Mouse (Mus musculus) CD4-positive helper T cell, adult 2 months (primary cell): ENCODE data around the gene Kcnip2.

Experiments
- DNase-seq: peaks from one replicate; pipeline ENCODE4 v3.0.0-alpha.2; 2012; ENCODE audit warnings: low read depth, missing footprints, low spot score

Gene Kcnip2

DNA sequence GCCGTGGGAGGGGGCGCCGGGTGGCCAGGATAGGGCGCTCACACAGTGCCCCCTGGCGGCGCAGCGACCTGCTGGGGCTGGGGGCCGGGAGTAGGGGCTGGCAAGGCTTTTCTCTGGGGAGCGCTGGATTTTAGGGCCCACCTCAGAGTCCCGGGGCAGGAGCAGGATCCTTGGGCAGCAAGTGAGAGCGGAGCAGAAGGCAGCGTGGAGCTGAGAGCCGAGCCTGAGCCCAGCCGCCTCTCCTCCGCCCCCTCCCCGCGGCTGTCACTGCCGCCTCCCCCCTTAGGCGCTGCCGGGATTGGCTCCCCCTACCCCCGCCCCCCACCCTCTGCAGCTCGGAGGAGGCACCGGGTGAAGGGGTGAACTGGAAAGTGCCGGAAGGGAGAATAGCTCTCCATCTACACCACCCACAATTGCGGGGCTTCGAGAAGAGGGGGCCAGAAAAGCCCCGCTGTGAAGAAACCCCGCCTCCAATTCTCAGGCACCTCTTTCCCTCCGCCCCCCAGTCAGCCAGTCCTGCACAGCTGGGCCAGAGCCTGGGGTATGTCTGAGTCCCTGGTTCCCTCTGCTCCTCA, at the start of gene Kcnip2:
TSS of gene Kcnip2 (minus strand) at position 231 of the 575 bp plus-strand sequence.
- DNase-seq: peak; percentile 37

DNA sequence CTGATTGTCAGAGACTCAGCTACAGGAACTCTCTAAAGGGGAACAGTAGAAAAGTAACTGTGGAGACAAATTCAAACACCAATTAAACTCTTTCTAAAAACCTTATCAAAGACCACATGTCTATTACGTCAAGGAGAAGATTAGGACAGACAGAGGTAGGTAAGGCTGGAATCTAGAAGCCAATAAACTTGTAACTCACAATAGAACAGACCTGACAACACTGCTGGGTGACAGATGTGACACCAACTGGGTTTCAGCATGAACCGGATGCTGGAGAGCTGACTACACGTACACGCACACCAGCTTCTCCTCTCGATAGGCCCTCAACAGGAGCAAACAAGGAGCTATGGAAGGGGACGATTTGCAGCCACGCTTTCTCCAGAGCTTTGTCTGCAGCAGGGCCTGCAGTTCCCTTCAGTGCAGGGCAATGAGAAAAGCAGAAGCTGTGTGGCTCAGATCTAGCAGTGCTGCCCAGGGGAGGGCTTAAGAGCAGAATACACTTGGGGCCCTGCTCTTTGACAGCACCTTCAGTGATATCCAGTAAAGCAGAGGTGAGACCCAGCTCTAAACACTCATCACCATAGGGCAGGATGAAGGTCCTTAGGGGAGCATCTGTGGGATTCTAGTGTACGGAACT, 39.5 kb upstream of the Kcnip2 start:
- no peak for DNase-seq

DNA sequence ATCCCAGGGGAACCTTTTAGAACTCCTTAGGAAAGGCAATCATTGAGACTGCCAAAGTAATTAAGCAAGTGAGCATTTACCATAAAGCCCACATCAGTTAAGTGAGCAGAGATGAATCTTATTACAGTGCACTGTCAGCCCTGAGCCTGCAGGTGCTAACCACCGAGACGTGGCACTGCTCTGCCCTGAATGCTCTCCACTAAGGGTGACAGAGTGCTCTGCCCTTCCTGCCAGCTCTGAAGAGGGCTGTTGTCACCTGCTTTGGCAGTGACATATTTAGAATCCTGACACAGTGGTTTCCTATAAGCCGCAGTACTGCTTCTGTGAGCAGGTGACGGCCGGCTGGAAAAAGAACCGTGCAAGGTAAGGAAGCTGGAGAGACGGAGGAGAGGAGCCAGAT, 38.7 kb upstream of the Kcnip2 start:
- DNase-seq: peak; percentile 16

DNA sequence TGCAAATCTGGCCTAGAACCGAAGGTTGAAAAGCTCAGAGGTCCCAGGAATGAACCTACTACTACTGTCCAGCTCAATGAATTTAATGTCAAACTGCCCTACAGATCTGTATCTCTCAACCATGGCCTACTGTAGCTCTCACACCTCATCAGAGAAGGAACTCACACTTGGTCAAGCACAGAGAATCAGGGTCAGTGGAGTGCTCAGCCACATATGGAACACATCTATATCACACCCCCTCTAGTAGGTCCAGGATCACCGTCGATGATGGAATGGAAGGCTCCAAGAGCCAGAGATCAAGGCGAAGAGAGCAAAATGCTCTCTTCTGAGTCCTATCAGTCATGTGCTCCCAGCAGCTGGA, 31.9 kb upstream of the Kcnip2 start:
- no peak for DNase-seq

DNA sequence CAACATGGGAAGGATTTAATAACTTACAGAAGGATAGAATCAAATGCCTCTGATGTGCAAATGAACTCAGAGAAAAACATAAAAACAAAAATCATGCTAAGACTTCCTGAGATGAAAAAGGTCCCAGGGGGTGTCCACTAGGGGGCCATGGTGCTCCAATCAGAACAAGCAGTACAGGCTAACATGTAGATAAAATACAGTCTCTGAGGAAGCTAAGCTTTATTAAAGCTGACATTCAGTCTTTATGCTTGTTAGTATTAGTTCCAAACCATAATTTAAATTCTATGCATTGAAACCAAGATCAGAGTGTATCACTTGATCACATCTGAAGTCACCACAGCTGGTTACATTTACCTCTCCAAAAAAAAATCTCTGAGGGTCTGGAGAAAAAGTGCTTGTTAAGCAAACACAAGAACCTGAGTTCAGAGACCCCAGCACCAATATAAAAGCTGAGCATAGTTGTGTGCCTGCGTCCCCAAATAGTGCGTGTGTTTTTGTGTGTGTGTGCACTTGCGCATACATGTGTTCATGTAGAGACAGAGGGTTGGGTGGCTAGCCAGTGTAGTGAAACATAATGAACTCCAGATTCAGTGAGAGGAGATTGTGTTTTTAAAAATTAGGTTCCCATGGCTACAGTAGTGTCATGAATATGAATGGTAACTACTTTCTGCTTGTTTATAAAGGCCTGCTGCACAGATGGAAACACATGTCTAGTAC, 31.3 kb upstream of the Kcnip2 start:
- peak; percentile 44 for DNase-seq

DNA sequence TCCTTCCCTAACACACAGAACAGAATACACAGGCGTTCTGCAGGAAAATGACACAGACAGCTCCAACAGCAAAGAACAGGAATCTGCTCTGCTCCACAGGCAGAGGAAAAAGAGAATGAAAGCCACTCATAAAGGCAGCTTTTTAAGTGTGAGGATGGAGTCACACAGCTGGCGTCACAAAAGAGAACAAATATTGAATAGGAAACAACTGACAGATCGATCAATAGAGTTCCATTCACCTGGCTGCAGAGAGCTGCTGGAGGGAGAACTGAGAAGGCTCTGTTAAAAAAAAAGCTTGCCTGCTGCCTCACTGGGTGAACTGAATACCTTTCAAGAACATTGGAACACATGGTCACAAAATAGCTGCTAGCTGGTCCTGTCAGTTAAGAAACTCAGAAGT, 28.3 kb upstream of the Kcnip2 start:
- no peak for DNase-seq

DNA sequence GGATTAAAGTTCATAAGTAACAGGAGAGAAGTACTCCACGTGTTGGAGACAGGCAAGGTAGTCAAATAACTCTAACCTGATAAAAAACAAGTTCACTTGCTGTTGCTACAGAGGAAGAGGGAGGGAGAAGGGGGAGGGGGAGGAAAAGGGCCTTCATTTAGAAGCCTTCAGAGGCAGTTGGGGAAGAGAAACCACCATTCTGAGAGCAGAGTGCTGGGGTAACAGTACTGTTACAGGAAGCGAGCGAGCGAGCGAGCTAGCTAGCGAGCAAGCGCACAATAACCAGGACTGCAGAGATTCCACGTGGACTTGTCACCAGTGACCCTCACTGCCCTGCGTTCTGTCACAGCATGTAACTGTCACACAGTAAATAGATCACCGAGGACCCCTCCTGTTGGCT, 27.6 kb upstream of the Kcnip2 start:
- peak; percentile 82 for DNase-seq

DNA sequence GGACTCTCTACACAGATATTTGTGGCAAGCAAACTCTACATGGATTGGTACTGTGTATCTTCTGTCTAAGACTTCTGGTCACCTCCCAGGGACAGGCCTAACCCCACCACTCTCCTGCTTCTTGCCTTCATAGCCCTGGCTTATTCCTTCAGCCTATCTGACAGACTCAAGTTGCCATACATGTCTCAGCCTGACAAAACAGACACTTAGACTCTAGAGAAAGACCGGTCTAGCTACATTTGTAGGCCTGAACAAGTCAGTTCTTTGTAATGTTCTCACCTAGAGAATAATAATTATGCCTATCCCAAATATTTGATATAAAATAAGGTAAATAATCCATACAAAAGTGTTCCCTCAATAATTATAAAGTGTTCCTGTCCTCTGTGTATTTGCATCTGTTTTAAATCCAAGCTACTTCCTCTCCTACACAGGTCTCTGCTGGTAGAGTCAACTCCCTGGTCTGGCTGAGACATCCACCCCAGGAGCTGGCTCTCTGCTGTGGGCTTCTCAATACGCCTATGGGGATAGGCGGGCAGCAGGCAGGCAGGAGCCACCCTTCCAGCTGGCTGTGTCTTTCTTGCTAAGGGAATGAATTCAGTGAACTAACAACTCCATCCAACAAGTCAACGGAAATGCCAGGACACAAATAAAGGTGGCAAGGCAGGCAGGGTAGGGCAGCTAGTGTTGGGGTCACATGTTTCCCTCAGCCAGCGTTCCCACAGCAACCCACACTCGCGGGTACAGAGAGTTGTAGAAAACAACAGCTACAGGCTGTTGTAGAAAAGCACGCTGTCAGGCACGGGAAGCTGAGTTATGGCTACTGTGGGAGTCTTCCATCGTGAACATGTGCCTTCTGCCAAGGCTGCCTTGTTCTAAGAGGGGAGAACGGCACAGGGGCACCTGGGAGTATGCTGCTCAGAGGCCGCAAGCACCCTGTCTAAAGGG, 21.5 kb upstream of the Kcnip2 start:
- DNase-seq: no peak

DNA sequence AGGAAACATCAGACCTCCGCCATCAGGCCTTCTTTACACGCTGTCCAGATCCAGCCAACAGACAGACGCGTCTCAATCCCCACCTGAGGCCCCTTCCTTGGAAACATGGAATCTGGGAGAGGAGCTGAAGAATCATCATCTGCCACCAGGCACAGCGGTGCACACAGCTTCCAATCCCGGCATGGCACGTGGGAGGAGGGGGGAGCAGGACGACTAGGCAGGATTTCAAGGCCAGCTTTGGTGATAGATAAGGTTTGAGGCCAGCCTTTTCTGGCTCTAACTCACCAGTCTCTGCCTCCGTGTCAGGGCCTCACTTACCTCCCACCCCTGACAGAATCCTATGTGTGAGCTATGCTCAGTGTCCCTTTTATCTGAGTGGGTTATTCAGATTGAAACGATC, 19.6 kb upstream of the Kcnip2 start:
- DNase-seq: no peak

DNA sequence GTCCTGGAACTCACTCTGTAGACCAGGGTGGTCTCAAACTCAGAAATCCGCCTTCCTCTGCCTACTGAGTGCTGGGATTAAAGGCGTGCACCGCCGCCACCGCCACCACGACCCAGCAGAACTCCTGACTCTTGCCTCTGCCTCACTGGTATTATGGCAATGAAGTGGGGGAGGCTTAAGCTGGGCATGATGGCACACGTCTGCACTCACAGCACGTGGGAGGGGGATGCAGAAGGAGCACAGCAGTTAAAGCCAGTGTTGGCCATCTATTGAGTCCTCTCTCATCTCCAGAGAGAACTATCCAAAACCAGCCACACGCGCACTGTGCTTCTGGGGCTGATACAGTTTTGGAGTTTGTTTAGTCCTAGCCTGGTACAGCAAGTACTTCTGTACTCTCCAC, 17.8 kb upstream of the Kcnip2 start:
- DNase-seq: no peak

DNA sequence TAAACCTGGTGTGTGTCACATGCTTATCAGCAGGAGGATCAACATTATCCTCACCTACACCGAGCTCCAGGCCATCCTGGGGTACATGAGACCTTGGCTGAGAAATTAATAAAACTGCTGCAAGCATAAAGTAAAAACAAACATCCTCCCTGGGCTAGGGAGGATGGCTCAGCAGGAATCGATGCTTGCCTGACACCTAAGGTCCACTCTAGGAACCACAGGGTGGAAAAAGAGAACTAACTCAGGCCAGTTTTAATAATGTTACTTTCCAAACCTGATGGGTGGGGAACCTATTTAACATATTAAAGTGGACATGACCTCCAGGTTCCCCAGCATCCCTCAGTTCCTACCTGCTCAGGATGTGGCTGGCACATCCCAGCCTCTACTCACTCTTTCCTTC, 14.8 kb upstream of the Kcnip2 start:
- no peak for DNase-seq

DNA sequence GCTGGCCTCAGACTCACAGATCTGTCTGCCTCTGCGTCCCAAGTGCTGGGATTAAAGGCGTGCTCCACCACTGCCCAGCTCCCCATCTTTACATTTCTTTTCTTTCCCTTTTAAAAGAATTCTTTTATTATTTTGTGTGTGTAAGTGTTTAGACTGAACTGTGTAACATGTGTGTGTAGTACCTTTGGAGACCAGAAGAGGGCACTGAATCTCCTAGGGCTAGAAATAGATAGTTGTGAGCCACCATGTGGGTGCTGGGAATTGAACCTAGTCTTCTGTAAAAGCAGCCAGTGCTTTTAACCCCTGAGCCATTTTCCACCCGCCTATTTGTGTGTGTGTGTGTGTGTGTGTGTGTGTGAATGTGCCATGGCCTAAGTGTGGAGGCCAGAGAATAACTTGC, 11.9 kb upstream of the Kcnip2 start:
- DNase-seq: no peak

DNA sequence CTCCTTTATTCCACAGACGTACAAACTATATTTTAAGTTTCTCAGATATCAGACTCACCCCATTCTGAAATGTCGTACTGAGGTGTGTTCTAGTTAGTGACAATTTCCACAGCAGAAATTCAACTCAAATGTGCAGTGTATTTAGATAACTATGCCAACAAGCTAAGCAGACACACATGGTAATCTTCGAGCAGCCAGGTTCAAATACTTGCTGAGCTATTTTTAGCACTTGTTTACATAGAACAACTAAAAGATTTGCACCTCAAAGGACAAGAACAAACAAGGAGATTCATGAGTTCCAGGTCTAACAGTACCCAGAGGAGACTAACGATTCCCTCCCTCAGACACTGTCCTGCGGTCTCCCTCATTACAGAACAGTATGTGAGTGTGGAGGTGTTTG, 11.3 kb upstream of the Kcnip2 start:
- no peak for DNase-seq

DNA sequence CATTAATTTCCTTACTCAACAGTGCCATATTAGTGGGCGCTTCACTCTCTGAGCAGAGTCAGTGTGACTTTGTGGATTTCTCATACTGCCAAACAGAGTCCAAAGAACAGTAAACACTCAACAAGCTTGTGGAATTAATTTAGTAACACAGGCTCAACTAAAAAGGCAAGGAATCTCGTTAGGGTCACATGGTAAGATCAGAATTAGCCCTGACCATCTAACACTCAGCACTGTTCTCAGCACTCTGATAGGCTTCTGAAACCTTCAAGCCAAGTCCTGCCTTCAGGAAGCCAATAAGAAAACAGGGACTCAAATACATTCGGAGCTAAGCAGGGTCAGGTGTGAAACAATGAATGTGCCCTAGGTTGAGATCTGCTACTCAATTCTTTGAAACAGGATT, 10.3 kb upstream of the Kcnip2 start:
- DNase-seq: no peak

DNA sequence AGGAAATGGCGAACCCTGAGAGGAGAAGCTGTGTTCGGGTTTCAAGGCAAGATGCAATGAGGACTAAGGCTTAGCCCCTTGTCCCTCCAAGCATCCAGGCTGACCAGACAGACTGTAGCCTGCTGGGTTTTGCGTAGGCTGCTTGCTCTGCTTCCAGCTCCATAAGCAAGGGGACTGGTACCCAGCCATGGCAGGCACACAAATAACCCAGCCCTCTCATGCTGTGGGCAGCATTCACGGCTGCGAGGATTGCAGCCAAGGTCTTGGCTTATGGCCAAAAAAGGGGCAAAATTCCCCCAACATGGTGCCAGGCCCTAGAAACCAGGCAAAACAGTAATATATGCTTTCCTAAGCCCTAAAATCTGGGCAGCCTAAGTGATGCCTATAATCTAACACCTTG, 6.0 kb upstream of the Kcnip2 start:
- DNase-seq: no peak

DNA sequence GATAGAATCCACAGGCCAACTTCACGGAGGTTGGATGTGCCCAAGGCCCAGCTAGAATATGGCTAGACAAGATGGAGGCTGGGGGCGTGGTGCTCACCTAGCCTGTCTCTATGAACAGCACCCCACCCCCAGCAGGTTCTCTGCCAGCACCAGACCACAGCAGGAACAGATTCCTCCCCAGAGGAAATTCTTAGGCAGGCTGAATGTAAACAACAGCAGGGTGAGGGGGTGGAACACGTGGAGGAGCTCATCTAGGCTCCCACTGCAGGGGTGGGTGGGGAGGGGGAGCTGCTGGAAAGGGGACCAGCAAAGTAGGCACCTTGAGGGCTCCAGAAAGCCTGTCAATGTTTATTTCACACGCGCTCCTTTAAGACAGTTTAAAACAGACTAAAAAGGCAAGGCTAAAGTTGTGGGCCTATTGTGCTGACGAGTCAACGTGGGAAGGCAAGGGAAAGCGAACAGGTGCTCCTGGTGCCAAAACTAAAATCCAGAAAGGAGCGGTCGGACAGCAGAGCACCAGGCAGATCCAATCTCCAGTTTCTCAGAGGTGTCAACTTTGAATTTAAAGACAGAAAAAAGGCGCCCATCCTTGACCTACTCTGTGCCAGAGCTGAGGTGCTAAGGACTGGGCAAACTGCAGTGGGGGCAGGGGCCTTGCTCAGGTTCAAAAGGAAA, 2.1 kb upstream of the Kcnip2 start:
- DNase-seq: no peak

DNA sequence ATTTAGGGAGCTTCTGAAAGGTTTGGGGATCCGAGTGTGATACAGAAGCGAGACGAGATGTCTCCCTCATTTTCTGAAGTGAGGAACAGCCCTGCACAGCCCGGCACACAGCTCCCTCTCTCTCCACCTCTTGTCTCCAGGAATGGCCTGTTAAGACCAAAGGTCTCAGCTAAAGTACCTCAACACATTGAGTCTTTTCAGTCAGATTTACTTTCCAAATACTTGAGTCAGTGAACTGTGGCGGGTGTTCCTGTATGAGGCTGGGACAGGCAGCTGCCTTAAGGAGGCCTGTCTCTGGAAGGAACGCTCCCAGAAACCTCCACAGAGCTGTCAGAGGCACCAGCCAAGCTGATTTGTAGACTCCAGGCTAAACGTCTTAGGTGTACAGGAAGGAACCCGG, 866 bp upstream of the Kcnip2 start:
- DNase-seq: no peak

DNA sequence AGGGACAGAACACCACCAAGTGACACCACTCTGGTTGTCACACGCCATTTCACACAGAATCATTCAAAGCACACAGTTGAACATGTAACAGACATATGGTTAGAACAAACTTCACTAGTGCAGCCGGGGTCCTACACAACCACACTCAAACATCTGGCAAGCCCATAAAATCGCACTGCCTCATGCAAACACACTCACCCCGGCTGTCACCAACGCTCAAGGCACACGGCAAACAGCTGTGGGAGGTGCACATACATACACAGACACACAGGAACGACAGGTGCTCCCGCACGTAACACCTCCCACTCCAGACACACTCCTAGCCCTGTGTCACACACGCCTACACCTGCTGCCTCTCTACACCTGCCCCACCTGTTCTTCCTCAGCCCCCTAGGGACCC, 691 bp downstream of the Kcnip2 start:
- no peak for DNase-seq

DNA sequence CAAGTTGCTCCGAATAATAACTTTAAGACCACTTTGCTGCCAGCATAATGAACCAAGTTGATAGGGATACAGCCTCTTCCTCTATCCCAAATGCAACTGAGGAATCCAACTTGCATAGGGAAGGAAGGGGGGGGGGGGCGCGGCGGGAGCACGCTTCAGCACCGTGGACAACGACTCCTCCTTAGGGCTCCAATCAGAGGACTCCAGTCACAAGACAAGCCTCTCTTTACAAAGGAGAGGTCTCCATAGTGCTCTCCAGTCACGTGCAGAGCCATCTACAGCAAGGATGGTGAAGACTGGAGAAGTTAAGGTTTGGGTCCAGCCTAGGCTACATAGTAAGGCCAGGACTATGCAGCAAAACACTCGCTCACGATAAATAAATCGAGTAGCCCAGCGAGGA, 2.1 kb downstream of the Kcnip2 start:
- no peak for DNase-seq

DNA sequence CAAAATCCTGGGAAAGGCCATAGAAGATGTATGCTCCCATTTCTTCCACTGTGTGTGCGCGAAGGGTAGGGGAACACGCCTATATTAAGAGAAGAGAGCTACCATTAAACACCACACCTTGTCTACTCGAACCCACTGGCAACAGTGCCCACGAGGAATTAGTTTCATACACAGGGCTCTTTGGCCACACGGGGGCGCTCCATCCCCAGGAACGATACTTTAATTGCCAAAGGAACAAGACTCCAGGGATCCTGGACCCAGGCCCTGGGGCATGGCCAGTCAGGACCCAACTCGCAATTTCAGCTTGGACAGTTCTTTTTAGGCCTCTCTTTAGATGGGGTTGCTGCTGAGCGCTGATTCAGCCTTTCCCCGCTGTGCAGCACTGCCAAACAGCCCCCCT, 2.6 kb downstream of the Kcnip2 start:
- DNase-seq: peak; percentile 78

DNA sequence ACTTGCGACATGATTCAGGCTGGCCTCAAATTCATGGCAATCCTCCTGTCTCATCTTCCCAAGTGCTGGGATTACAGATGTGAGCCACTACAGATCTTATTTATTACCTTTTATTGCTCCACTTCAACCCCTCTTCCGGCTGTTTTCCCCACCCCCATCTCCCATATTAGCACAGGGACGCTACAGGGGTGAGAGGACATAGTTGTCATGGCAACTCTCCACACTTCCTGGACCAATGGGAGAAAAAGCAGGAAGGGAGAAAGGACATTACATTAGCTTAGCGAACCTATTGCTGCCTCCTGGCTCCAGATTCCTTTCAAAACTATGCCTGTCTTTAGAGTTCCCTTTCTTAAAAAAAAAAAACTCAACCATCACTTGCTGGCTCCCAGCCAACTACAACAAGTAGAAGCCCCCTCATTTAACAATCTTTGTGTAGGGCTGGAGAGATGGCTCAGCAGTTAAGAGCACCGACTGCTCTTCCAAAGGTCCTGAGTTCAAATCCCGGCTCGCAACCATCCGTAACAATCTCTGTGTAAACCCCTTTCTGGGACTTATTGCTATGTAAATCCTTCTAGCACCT, 3.1 kb downstream of the Kcnip2 start:
- DNase-seq: no peak
